Mouse (Mus musculus): ENCODE data around the gene Adra1b. TPM values are rescaled to one million over a fixed set of nuclear protein-coding genes. Genes with fewer than 3 reads are reported as not detected.

Gene Adra1b
- total RNA-seq (2014; fragmentation: Nextera tagmentation) (not detected in 2 replicates), total RNA-seq (2017) (0.06 and 0.11 TPM in 2 replicates), polyA plus RNA-seq (2012) (not detected in 2 replicates)

- H3K9me3 ChIP-seq (replicated peaks): no peaks in the 10 kb centered on the region
- H3K4me3 ChIP-seq (ENCODE audit: low read depth, low read length): no peak within 1 kb of the TSS
Observed at GRCm38 (mm10) chr11:43901051-43901654, at the start of gene Adra1b. Gene Adra1b (minus strand): TSS chr11:43901210.

GRCm38 (mm10) chr11:43950274-43950673, 49.3 kb upstream of the Adra1b start:
- no peak for DNase-seq (ENCODE audit: low spot score)
- no peak for ATAC-seq (ENCODE audit: extremely low read depth, insufficient number of reproducible peaks, low FRiP score, poor library complexity, severe bottlenecking)
- no peak for TF ChIP-seq GATA1 (IDR thresholded peaks at IDR 0.05; ENCODE audit: borderline replicate concordance, low read length)
- TF ChIP-seq TAL1 (conservative IDR thresholded peaks at IDR 0.05; ENCODE audit: low read depth, low read length): no peak
- TF ChIP-seq GATA2 (IDR thresholded peaks at IDR 0.05; ENCODE audit: borderline replicate concordance, low read depth, low read length): no peak
- TF ChIP-seq CTCF (IDR thresholded peaks at IDR 0.05; ENCODE audit: low read depth, low read length): no peak
- no peak for TF ChIP-seq POLR2AphosphoS5 (IDR thresholded peaks at IDR 0.05; ENCODE audit: insufficient replicate concordance, low read depth, low read length)

More at GRCm38 (mm10) chr11:43901051-43901654, at the start of gene Adra1b:
- no peak for TF ChIP-seq CTCF (IDR thresholded peaks at IDR 0.05; ENCODE audit: low read depth, low read length)
- no peak for TF ChIP-seq GATA1 (IDR thresholded peaks at IDR 0.05; ENCODE audit: borderline replicate concordance, low read length)
- Histone ChIP-seq H3K36me3 (replicated peaks) (no peaks in the 10 kb centered on the region), H3K27me3 (ENCODE audit: insufficient read depth, low read length) (no peaks in the 10 kb centered on the region), H3K4me1 (ENCODE audit: insufficient read depth, low read depth, low read length) (no peaks in the 10 kb centered on the region)
- DNase-seq (ENCODE audit: low spot score): no peak
- no peak for ATAC-seq (ENCODE audit: extremely low read depth, insufficient number of reproducible peaks, low FRiP score, poor library complexity, severe bottlenecking)

GRCm38 (mm10) chr11:43943781-43944180, 42.8 kb upstream of the Adra1b start:
- ATAC-seq (ENCODE audit: extremely low read depth, insufficient number of reproducible peaks, low FRiP score, poor library complexity, severe bottlenecking) (no peak), DNase-seq (ENCODE audit: low spot score) (no peak)
- Histone ChIP-seq H3K4me1 (ENCODE audit: insufficient read depth, low read depth, low read length) (no peaks in the 10 kb centered on the region), H3K27me3 (ENCODE audit: insufficient read depth, low read length) (no peaks in the 10 kb centered on the region), H3K36me3 (replicated peaks) (no peaks in the 10 kb centered on the region), H3K9me3 (replicated peaks) (no peaks in the 10 kb centered on the region), H3K4me3 (ENCODE audit: low read depth, low read length) (no peak overlapping the region)
- no peak for TF ChIP-seq POLR2AphosphoS5 (IDR thresholded peaks at IDR 0.05; ENCODE audit: insufficient replicate concordance, low read depth, low read length)
- TF ChIP-seq GATA2 (IDR thresholded peaks at IDR 0.05; ENCODE audit: borderline replicate concordance, low read depth, low read length): no peak
- no peak for TF ChIP-seq CTCF (IDR thresholded peaks at IDR 0.05; ENCODE audit: low read depth, low read length)
- TF ChIP-seq GATA1 (IDR thresholded peaks at IDR 0.05; ENCODE audit: borderline replicate concordance, low read length): no peak
- TF ChIP-seq TAL1 (conservative IDR thresholded peaks at IDR 0.05; ENCODE audit: low read depth, low read length): no peak

More at GRCm38 (mm10) chr11:43950274-43950673, 49.3 kb upstream of the Adra1b start:
- Histone ChIP-seq H3K4me3 (ENCODE audit: low read depth, low read length) (no peak overlapping the region), H3K27me3 (ENCODE audit: insufficient read depth, low read length) (no peaks in the 10 kb centered on the region), H3K4me1 (ENCODE audit: insufficient read depth, low read depth, low read length) (no peaks in the 10 kb centered on the region), H3K36me3 (replicated peaks) (no peaks in the 10 kb centered on the region), H3K9me3 (replicated peaks) (no peaks in the 10 kb centered on the region)

GRCm38 (mm10) chr11:43943167-43943566, 42.2 kb upstream of the Adra1b start:
- DNase-seq (ENCODE audit: low spot score): no peak
- H3K36me3 ChIP-seq (replicated peaks): no peaks in the 10 kb centered on the region
- no peak for TF ChIP-seq GATA2 (IDR thresholded peaks at IDR 0.05; ENCODE audit: borderline replicate concordance, low read depth, low read length)
- TF ChIP-seq CTCF (IDR thresholded peaks at IDR 0.05; ENCODE audit: low read depth, low read length): no peak
- TF ChIP-seq TAL1 (conservative IDR thresholded peaks at IDR 0.05; ENCODE audit: low read depth, low read length): no peak
- TF ChIP-seq POLR2AphosphoS5 (IDR thresholded peaks at IDR 0.05; ENCODE audit: insufficient replicate concordance, low read depth, low read length): no peak
- H3K4me1 ChIP-seq (ENCODE audit: insufficient read depth, low read depth, low read length): no peaks in the 10 kb centered on the region
- no peaks in the 10 kb centered on the region for H3K27me3 ChIP-seq (ENCODE audit: insufficient read depth, low read length)
- ATAC-seq (ENCODE audit: extremely low read depth, insufficient number of reproducible peaks, low FRiP score, poor library complexity, severe bottlenecking): no peak
- H3K9me3 ChIP-seq (replicated peaks): no peaks in the 10 kb centered on the region
- H3K4me3 ChIP-seq (ENCODE audit: low read depth, low read length): no peak overlapping the region

- ATAC-seq (ENCODE audit: extremely low read depth, insufficient number of reproducible peaks, low FRiP score, poor library complexity, severe bottlenecking) (no peak), DNase-seq (ENCODE audit: low spot score) (no peak)
- no peaks in the 10 kb centered on the region for H3K4me1 ChIP-seq (ENCODE audit: insufficient read depth, low read depth, low read length)
- no peaks in the 10 kb centered on the region for H3K9me3 ChIP-seq (replicated peaks)
- TF ChIP-seq POLR2AphosphoS5 (IDR thresholded peaks at IDR 0.05; ENCODE audit: insufficient replicate concordance, low read depth, low read length) (no peak), TAL1 (conservative IDR thresholded peaks at IDR 0.05; ENCODE audit: low read depth, low read length) (no peak), CTCF (IDR thresholded peaks at IDR 0.05; ENCODE audit: low read depth, low read length) (no peak), GATA1 (IDR thresholded peaks at IDR 0.05; ENCODE audit: borderline replicate concordance, low read length) (no peak), GATA2 (IDR thresholded peaks at IDR 0.05; ENCODE audit: borderline replicate concordance, low read depth, low read length) (no peak)
- H3K36me3 ChIP-seq (replicated peaks): no peaks in the 10 kb centered on the region
- no peaks in the 10 kb centered on the region for H3K27me3 ChIP-seq (ENCODE audit: insufficient read depth, low read length)
- no peak overlapping the region for H3K4me3 ChIP-seq (ENCODE audit: low read depth, low read length)
Observed at GRCm38 (mm10) chr11:43940501-43941202, 39.6 kb upstream of the Adra1b start.

GRCm38 (mm10) chr11:43936023-43936422, 35.0 kb upstream of the Adra1b start:
- Histone ChIP-seq H3K4me1 (ENCODE audit: insufficient read depth, low read depth, low read length) (no peaks in the 10 kb centered on the region), H3K27me3 (ENCODE audit: insufficient read depth, low read length) (no peaks in the 10 kb centered on the region), H3K36me3 (replicated peaks) (no peaks in the 10 kb centered on the region), H3K9me3 (replicated peaks) (no peaks in the 10 kb centered on the region), H3K4me3 (ENCODE audit: low read depth, low read length) (no peak overlapping the region)
- TF ChIP-seq GATA1 (IDR thresholded peaks at IDR 0.05; ENCODE audit: borderline replicate concordance, low read length): no peak
- TF ChIP-seq POLR2AphosphoS5 (IDR thresholded peaks at IDR 0.05; ENCODE audit: insufficient replicate concordance, low read depth, low read length): no peak
- TF ChIP-seq GATA2 (IDR thresholded peaks at IDR 0.05; ENCODE audit: borderline replicate concordance, low read depth, low read length): no peak
- TF ChIP-seq CTCF (IDR thresholded peaks at IDR 0.05; ENCODE audit: low read depth, low read length): no peak
- no peak for TF ChIP-seq TAL1 (conservative IDR thresholded peaks at IDR 0.05; ENCODE audit: low read depth, low read length)
- DNase-seq (ENCODE audit: low spot score): no peak
- ATAC-seq (ENCODE audit: extremely low read depth, insufficient number of reproducible peaks, low FRiP score, poor library complexity, severe bottlenecking): no peak
